Mouse (Mus musculus) CH12.LX (cell line): ENCODE measurements at regions not wholly inside any gene's neighbourhood (a gene's known extent, or its start where the extent isn't known, plus 50 kb on each side); places are given as distances from the start of the nearest gene placed in this dataset.
A peak's percentile ranks its signal among the peaks of the same experiment; 100 is the strongest.

Source experiments
- DNase-seq: peaks from one replicate; pipeline ENCODE4 v3.0.0-alpha.2; 2013; ENCODE audit errors: extremely low read depth
- H3K27ac ChIP-seq: 2 replicates; pipeline ENCODE4 v1.5.1; 2012; ENCODE audit warnings: low read depth, mild to moderate bottlenecking, control low read depth, moderate library complexity; ENCODE audit not compliant: insufficient read depth
- H3K27me3 ChIP-seq: replicated peaks from 2 replicates; pipeline ENCODE3; 2012; ENCODE audit warnings: inconsistent platforms
- H3K36me3 ChIP-seq, 2 experiments: replicated peaks in 1 of 2; 2 replicates each; pipeline versions ENCODE3 to v1.6.1; 2012; ENCODE audit warnings: inconsistent platforms in 1 of 2, low read length in 1 of 2, mild to moderate bottlenecking in 1 of 2, mixed read lengths in 1 of 2, moderate library complexity in 1 of 2; ENCODE audit not compliant: control insufficient read depth in 1 of 2, insufficient read depth in 1 of 2
- H3K4me1 ChIP-seq, 2 experiments: 2 replicates each; pipeline ENCODE4 v1.6.1; 2012; ENCODE audit warnings: inconsistent platforms in 1 of 2, moderate library complexity in 1 of 2; ENCODE audit not compliant: insufficient read depth in 2 of 2, control insufficient read depth in 1 of 2
- H3K4me2 ChIP-seq: 2 replicates; pipeline ENCODE4 v1.6.1; 2012; ENCODE audit warnings: low read depth, mild to moderate bottlenecking, control low read depth; ENCODE audit not compliant: poor library complexity, insufficient read depth, severe bottlenecking
- H3K4me3 ChIP-seq, 3 experiments: fragments of 150-350 bp in 1 of 3; sonication (generic) in 1 of 3; replicated peaks in 1 of 3; 2 replicates each; pipeline versions ENCODE3 to v1.5.1; 2011 to 2012; ENCODE audit warnings: low read depth in 2 of 3, low read length in 2 of 3, mild to moderate bottlenecking in 2 of 3, moderate library complexity in 2 of 3, control low read depth in 1 of 3, improper control_type of control experiment in 1 of 3, inconsistent platforms in 1 of 3, mixed read lengths in 1 of 3; ENCODE audit not compliant: poor library complexity in 1 of 3
- H3K79me2 ChIP-seq: replicated peaks from 2 replicates; pipeline ENCODE4 v1.6.1; 2012; ENCODE audit warnings: mild to moderate bottlenecking, moderate library complexity; ENCODE audit not compliant: control insufficient read depth, poor library complexity, insufficient read depth, severe bottlenecking; ENCODE audit errors: extremely low read depth
- H3K9ac ChIP-seq: 2 replicates; pipeline ENCODE4 v1.6.1; 2012; ENCODE audit warnings: low read depth, mild to moderate bottlenecking, control low read depth, moderate library complexity; ENCODE audit not compliant: insufficient read depth
- H3K9me3 ChIP-seq: replicated peaks from 2 replicates; pipeline ENCODE3; 2012; ENCODE audit warnings: low read length, inconsistent platforms, mixed read lengths
- BHLHE40 ChIP-seq: IDR thresholded peaks from 2 replicates; pipeline ENCODE4 v1.6.1; 2011; ENCODE audit warnings: mild to moderate bottlenecking, low read depth, low read length, improper control_type of control experiment
- CHD1 ChIP-seq: IDR thresholded peaks from 2 replicates; pipeline ENCODE4 v1.6.1; 2012; ENCODE audit warnings: low read depth, low read length, improper control_type of control experiment, inconsistent platforms
- CHD2 ChIP-seq: IDR thresholded peaks from 2 replicates; pipeline ENCODE4 v1.6.1; 2011; ENCODE audit warnings: low read length, improper control_type of control experiment
- E2F4 ChIP-seq: IDR thresholded peaks from 2 replicates; pipeline ENCODE4 v1.6.1; 2011; ENCODE audit warnings: low read depth, low read length, improper control_type of control experiment; ENCODE audit not compliant: insufficient replicate concordance
- ELF1 ChIP-seq: IDR thresholded peaks from 2 replicates; pipeline ENCODE4 v1.6.1; 2014; ENCODE audit warnings: low read depth, mild to moderate bottlenecking, inconsistent platforms, low read length, improper control_type of control experiment
- EP300 ChIP-seq: IDR thresholded peaks from 2 replicates; pipeline ENCODE4 v1.6.1; 2011; ENCODE audit warnings: low read length, improper control_type of control experiment
- GABPA ChIP-seq: IDR thresholded peaks from 2 replicates; pipeline ENCODE4 v1.6.1; 2012; ENCODE audit warnings: low read depth, low read length, improper control_type of control experiment, inconsistent platforms; ENCODE audit not compliant: insufficient replicate concordance
- HCFC1 ChIP-seq: IDR thresholded peaks from 2 replicates; pipeline ENCODE4 v1.6.1; 2012; ENCODE audit warnings: low read depth, mild to moderate bottlenecking, inconsistent platforms, low read length, improper control_type of control experiment
- IRF4 ChIP-seq: IDR thresholded peaks from 2 replicates; pipeline ENCODE4 v1.6.1; 2014; ENCODE audit warnings: low read depth, mild to moderate bottlenecking, inconsistent platforms, low read length, improper control_type of control experiment
- JUND ChIP-seq: conservative IDR thresholded peaks from 2 replicates; pipeline ENCODE4 v1.6.1; 2011; ENCODE audit warnings: low read depth, low read length, improper control_type of control experiment
- MAX ChIP-seq: IDR thresholded peaks from 2 replicates; pipeline ENCODE4 v1.6.1; 2011; ENCODE audit warnings: low read length, improper control_type of control experiment
- MAZ ChIP-seq: IDR thresholded peaks from 2 replicates; pipeline ENCODE4 v1.6.1; 2012; ENCODE audit warnings: low read depth, mild to moderate bottlenecking, inconsistent platforms, low read length, improper control_type of control experiment, moderate library complexity
- MXI1 ChIP-seq: IDR thresholded peaks from 2 replicates; pipeline ENCODE4 v1.6.1; 2011; ENCODE audit warnings: mild to moderate bottlenecking, low read depth, low read length, improper control_type of control experiment
- NELFE ChIP-seq: IDR thresholded peaks from 2 replicates; pipeline ENCODE4 v1.6.1; 2011; ENCODE audit warnings: low read depth, low read length, improper control_type of control experiment
- NRF1 ChIP-seq: IDR thresholded peaks from 2 replicates; pipeline ENCODE4 v1.6.1; 2014; ENCODE audit warnings: low read depth, mild to moderate bottlenecking, inconsistent platforms, low read length, improper control_type of control experiment, moderate library complexity
- PAX5 ChIP-seq: IDR thresholded peaks from 2 replicates; pipeline ENCODE4 v1.6.1; 2012; ENCODE audit warnings: low read length, inconsistent platforms, mixed read lengths
- POLR2A ChIP-seq: IDR thresholded peaks from 2 replicates; pipeline ENCODE4 v1.6.1; 2011; ENCODE audit warnings: low read depth, mild to moderate bottlenecking, improper control_type of control experiment, low read length
- SIN3A ChIP-seq: IDR thresholded peaks from 2 replicates; pipeline ENCODE4 v1.6.1; 2012; ENCODE audit warnings: low read length, improper control_type of control experiment, inconsistent platforms
- SMC3 ChIP-seq: IDR thresholded peaks from 2 replicates; pipeline ENCODE4 v1.6.1; 2011; ENCODE audit warnings: low read depth, low read length, improper control_type of control experiment
- ZMIZ1 ChIP-seq: IDR thresholded peaks from 2 replicates; pipeline ENCODE4 v1.6.1; 2012; ENCODE audit warnings: low read depth, mild to moderate bottlenecking, inconsistent platforms, low read length, improper control_type of control experiment
- ZNF384 ChIP-seq: IDR thresholded peaks from 2 replicates; pipeline ENCODE4 v1.6.1; 2012; ENCODE audit warnings: low read depth, low read length, improper control_type of control experiment, inconsistent platforms
- dilution Hi-C: fragments of 300-500 bp; cut with MboI; formaldehyde crosslinking; loops from 2 replicates; pipeline ENCODE4 v1.14.3; 2020; ENCODE audit warnings: low sequenced_read_pairs; ENCODE audit not compliant: extremely low pct_unique_long_range_greater_than_20kb, extremely low pct_ligation_motif_present
- in situ Hi-C: fragments of 300-500 bp; cut with MboI; formaldehyde crosslinking; loops from 3 replicates; pipeline ENCODE4 v1.14.3; 2019; ENCODE audit warnings: low sequenced_read_pairs, low pct_ligation_motif_present, low pct_unique_long_range_greater_than_20kb, mixed read lengths

DNA sequence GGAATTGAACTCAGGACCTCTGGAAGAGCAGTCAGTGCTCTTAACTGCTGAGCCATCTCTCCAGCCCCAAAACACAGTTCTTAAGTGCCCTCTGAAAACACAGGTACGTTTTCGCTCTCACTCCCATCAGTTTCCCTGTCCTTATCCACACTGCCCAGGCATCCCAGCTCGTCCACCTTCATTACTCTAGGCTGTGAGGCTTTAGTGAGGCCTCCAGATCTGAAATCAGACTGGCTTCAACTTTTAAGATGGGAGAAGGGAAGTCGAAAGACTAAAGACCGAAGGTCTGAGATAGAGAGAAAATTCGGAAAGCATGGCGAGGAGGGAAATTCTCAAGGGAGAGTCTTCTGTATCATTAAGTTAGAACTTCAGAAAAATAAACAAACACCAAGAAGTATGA is 54.8 kb upstream of the Tet2 start:
- Histone ChIP-seq H3K9ac (no peak overlapping the region), H3K4me1 (peaks cover 7 to 20% of the 10 kb centered on the region in 2 experiments), H3K36me3 (no peaks in the 10 kb centered on the region), H3K27me3 (no peaks in the 10 kb centered on the region), H3K27ac (no peak overlapping the region), H3K4me3 (no peak overlapping the region), H3K79me2 (no peaks in the 10 kb centered on the region), H3K4me2 (no peak overlapping the region), H3K9me3 (no peaks in the 10 kb centered on the region)
- DNase-seq = no peak
- TF ChIP-seq MAX = no peak
- in situ Hi-C loops (loop anchor here (25.0 kb wide), 1 partner anchor 262 kb away; no protein-coding TSS in a partner anchor), dilution Hi-C loops (no loop called here)

- Histone ChIP-seq H3K9me3 (no peaks in the 10 kb centered on the region), H3K27ac (no peak overlapping the region), H3K27me3 (no peaks in the 10 kb centered on the region), H3K9ac (peak overlapping the region; percentile 3; the same call in 1 of the 2 replicates), H3K36me3 (no peaks in the 10 kb centered on the region), H3K4me3 (no peak overlapping the region), H3K79me2 (no peaks in the 10 kb centered on the region), H3K4me1 (peaks cover 7 to 16% of the 10 kb centered on the region in 2 experiments), H3K4me2 (peak overlapping the region; percentile 37; the same call in 1 of the 2 replicates)
- dilution Hi-C loops (no loop called here), in situ Hi-C loops (no loop called here)
- peak; percentile 39 for TF ChIP-seq EP300
- TF ChIP-seq IRF4 = peak; percentile 21; the same call in 1 of the 2 replicates
- no peak for TF ChIP-seq ZNF384
- TF ChIP-seq NRF1 = no peak
- no peak for DNase-seq
These were observed 55.7 kb upstream of the Tet2 start for GRCm38 (mm10) chr3:133600447-133601220.

DNA sequence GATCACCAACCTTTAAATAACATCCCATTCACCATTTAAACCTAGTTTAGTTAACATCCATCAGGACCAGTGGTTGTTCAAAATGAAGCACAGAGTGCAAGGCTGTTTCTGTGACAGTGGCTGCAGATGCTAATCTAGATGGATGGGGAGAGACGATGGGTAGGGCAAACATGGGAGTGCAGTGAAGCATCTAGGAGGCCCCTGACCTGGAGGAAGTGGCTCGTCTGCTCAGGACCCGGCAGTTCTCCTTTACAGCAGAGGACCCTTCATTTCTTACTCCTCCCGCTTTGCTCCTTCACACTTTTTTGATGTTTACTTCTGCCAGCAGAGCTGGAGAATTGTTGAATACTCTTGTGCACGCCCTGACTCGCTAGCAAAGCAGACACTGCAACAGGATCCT is 60.5 kb upstream of the Tet2 start:
- DNase-seq = no peak
- dilution Hi-C loops (no loop called here), in situ Hi-C loops (no loop called here)
- no peak for TF ChIP-seq MAZ
- TF ChIP-seq BHLHE40 = no peak
- no peak for TF ChIP-seq IRF4
- TF ChIP-seq PAX5 = no peak
- no peak for TF ChIP-seq GABPA
- no peak for TF ChIP-seq CHD2
- TF ChIP-seq ELF1 = no peak
- TF ChIP-seq MXI1 = no peak
- no peak for TF ChIP-seq POLR2A
- no peak for TF ChIP-seq JUND
- TF ChIP-seq CHD1 = no peak
- TF ChIP-seq SIN3A = no peak
- no peak for TF ChIP-seq E2F4
- no peak for TF ChIP-seq SMC3
- TF ChIP-seq NRF1 = no peak
- no peak for TF ChIP-seq NELFE
- no peak for TF ChIP-seq HCFC1
- no peak for TF ChIP-seq ZMIZ1
- no peaks in the 10 kb centered on the region for H3K9me3 ChIP-seq
- no peaks in the 10 kb centered on the region for H3K79me2 ChIP-seq
- no peak overlapping the region for H3K27ac ChIP-seq
- no peak overlapping the region for H3K4me2 ChIP-seq
- no peak overlapping the region for H3K4me3 ChIP-seq
- no peak overlapping the region for H3K9ac ChIP-seq
- H3K27me3 ChIP-seq = no peaks in the 10 kb centered on the region
- H3K4me1 ChIP-seq = peaks cover 13 to 15% of the 10 kb centered on the region in 2 experiments
- H3K36me3 ChIP-seq = no peaks in the 10 kb centered on the region
